Mouse (Mus musculus) intestine, postnatal 0 days (tissue): ENCODE data around the gene A630095N17Rik. TPM values are rescaled to one million over a fixed set of nuclear protein-coding genes. Genes with fewer than 3 reads are reported as not detected.

ENCODE experiments used
- ATAC-seq: fragments of 200-750 bp; cut with Nextera tagmentation; 2 replicates; pipeline ENCODE4 v1.8.0; 2017; ENCODE audit warnings: mild to moderate bottlenecking, moderate TSS enrichment, moderate library complexity
- H3K27ac ChIP-seq: fragments of 300-500 bp; sonication (generic); 2 replicates; pipeline ENCODE4 v1.5.1; 2014; ENCODE audit warnings: mild to moderate bottlenecking, low read depth, low read length, moderate library complexity
- H3K27me3 ChIP-seq: fragments of 300-500 bp; sonication (generic); replicated peaks from 2 replicates; pipeline ENCODE4 v1.6.1; 2014; ENCODE audit warnings: low read length, mixed read lengths; ENCODE audit not compliant: control insufficient read depth, insufficient read depth
- H3K36me3 ChIP-seq: fragments of 300-500 bp; sonication (generic); 2 replicates; pipeline ENCODE4 v1.6.1; 2014; ENCODE audit warnings: mild to moderate bottlenecking, moderate library complexity; ENCODE audit not compliant: control insufficient read depth, insufficient read depth
- H3K4me1 ChIP-seq: fragments of 300-500 bp; sonication (generic); replicated peaks from 2 replicates; pipeline ENCODE4 v1.6.1; 2014; ENCODE audit warnings: antibody characterized with exemption, low read length, mixed read lengths; ENCODE audit not compliant: control insufficient read depth, insufficient read depth
- H3K4me2 ChIP-seq: fragments of 300-500 bp; sonication (generic); replicated peaks from 2 replicates; pipeline ENCODE4 v1.6.1; 2014; ENCODE audit warnings: low read depth, mild to moderate bottlenecking, moderate library complexity
- H3K4me3 ChIP-seq: fragments of 300-500 bp; sonication (generic); 2 replicates; pipeline ENCODE4 v1.5.1; 2014; ENCODE audit warnings: low read depth, low read length
- H3K9ac ChIP-seq: fragments of 300-500 bp; sonication (generic); 2 replicates; pipeline ENCODE4 v1.6.1; 2014; ENCODE audit warnings: mild to moderate bottlenecking, low read depth, low read length
- H3K9me3 ChIP-seq: fragments of 300-500 bp; sonication (generic); 2 replicates; pipeline ENCODE4 v1.6.1; 2016; ENCODE audit warnings: mixed run types; ENCODE audit not compliant: control insufficient read depth
- CTCF ChIP-seq: sonication (generic); IDR thresholded peaks from 2 replicates; pipeline ENCODE4 v1.5.1; 2016; ENCODE audit warnings: low read depth, mild to moderate bottlenecking, control low read depth, antibody characterized with exemption, moderate library complexity
- WGBS: fragments of 180-500 bp; shearing (Covaris S2); extraction: QIAGEN DNeasy Blood & Tissue Kit; methylation state at CpG from one replicate; pipeline ENCODE4 v1.1.7; 2014; 5-methylcytosine and 5-hydroxymethylcytosine counted together
- polyA plus RNA-seq: library from polyadenylated mRNA; unstranded; fragments of >200 nt; fragmentation: Nextera tagmentation; extraction: Ambion mirVana; gene quantifications from 2 replicates; pipeline ENCODE4 v1.2.1, GENCODE M21; 2015

Gene A630095N17Rik
- polyA plus RNA-seq, 1 experiment from 2014 or later, result not detected

DNA sequence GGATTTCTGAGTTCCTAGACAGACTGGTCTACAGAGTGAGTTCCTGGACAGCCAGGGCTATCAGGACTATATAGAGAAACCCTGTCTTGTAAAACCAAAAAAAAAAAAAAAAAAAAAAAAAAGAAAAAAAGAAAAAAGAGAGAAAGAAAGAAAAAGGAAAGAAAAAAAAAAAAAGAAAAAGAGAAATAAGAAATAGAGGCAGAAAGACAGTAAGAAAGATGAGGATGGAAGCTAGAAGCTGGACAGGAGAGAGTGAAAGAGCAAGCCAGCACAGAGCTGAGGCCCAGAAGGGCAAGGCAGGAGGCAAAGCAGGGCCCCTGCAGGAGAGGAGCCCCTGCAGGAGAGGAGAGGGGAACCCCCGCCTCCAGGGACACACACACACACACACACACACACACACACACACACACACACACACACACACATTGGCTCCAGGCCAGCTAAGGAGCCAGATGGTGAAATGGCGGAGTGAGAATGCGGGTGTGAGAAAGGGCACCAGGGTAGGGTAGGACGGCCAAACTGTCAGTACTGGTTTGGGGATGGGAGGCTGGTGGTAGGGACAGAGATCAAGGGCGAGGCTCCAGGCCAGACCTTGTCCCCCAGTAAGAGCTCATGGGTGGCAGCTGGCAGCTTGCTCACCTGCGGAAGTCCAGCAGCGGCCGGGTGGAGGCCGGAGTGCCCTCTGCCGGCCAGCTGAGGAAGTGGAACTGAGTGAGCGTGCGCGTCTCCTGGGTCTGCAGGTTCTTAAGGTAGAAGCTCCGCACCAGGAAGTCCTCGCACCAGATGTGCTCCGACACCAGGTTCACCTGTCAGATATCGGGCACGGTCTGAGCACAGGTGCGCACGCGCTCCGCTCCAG, 19.4 kb upstream of the A630095N17Rik start:
- ATAC-seq, result peak; percentile 84
- Histone ChIP-seq H3K9ac (no peak overlapping the region), H3K27ac (peak overlapping the region; percentile 41; the same call in 1 of the 2 replicates), H3K4me1 (no peaks in the 10 kb centered on the region), H3K27me3 (no peaks in the 10 kb centered on the region), H3K4me3 (peak overlapping the region; percentile 24; the same call in 1 of the 2 replicates), H3K9me3 (no peaks in the 10 kb centered on the region), H3K36me3 (no peaks in the 10 kb centered on the region), H3K4me2 (peak overlapping the region; percentile 62)
- TF ChIP-seq CTCF, result peak; percentile 96
- 3% methylated on average over 21 of the region's 22 CpGs for WGBS

DNA sequence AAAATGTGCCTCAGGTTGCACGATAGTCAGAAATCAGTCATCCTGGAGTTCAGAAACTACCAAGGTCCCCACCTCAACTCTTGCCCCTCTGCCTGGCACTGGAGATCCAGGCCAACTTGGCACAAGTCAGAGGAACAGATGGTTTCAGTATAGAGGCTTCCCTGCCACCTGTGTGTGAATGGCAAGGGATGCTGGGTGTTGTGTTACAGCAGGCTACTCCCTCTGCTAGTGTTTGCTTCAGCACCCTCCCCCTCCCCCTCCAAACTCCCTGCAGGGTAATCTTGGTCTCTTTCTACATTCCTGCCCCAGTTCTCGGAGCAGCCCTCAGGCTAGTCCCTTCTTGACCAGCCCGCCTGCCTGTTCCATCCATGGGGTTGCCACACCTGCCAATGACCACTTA, 18.6 kb upstream of the A630095N17Rik start:
- H3K36me3 ChIP-seq, result 0 out of 2 replicates have a peak, but pooled peaks cover under 1% of the 10 kb centered on the region
- no peak overlapping the region for H3K4me2 ChIP-seq
- no peak for ATAC-seq
- H3K9ac ChIP-seq, result no peak overlapping the region
- no peak for TF ChIP-seq CTCF
- no peaks in the 10 kb centered on the region for H3K27me3 ChIP-seq
- no peaks in the 10 kb centered on the region for H3K9me3 ChIP-seq
- no peak overlapping the region for H3K4me3 ChIP-seq
- 85% methylated on average over 3 of the region's 3 CpGs for WGBS
- no peak overlapping the region for H3K27ac ChIP-seq
- H3K4me1 ChIP-seq, result no peaks in the 10 kb centered on the region

DNA sequence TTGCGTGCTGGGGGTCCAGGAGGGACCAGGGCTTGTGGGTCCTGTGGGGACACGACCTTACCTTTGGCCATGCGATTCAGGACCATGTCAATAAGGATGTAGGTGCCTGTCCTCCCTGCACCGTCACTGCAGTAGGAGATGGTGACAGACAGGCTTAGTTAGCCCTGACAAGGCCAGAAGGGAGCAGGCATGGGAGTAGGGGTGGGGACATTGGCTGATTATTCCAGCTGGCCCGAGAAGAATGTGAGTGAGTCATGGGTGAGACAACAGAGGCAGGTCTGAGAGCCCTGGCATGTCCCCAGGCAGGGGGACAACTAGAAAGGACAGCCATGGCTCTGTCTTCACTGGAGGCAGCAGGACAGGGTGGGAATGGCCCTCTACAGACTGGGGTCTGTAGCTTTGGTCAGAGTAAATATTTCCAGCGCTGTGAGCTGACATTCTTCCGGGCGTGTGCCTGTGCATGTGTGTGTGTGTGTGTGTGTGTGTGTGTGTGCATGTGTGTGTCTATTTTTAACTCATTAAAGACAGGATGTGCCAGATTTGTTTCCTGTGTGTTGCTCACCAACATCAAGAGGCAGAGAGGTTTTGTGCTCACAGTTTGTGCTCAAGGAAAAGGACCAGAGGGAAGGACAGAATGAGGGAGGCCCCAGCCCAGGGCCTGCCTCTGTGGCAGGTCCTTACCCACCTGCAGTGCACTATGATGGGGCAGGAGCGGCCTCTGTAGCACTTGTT, 16.3 kb upstream of the A630095N17Rik start:
- ATAC-seq, result no peak
- Histone ChIP-seq H3K27ac (no peak overlapping the region), H3K4me2 (no peak overlapping the region), H3K4me1 (no peaks in the 10 kb centered on the region), H3K36me3 (peaks cover 17% of the 10 kb centered on the region), H3K27me3 (no peaks in the 10 kb centered on the region), H3K4me3 (no peak overlapping the region), H3K9ac (no peak overlapping the region; the same call in 1 of the 2 replicates), H3K9me3 (no peaks in the 10 kb centered on the region)
- no peak for TF ChIP-seq CTCF
- WGBS, result 37% methylated on average over 9 of the region's 9 CpGs

DNA sequence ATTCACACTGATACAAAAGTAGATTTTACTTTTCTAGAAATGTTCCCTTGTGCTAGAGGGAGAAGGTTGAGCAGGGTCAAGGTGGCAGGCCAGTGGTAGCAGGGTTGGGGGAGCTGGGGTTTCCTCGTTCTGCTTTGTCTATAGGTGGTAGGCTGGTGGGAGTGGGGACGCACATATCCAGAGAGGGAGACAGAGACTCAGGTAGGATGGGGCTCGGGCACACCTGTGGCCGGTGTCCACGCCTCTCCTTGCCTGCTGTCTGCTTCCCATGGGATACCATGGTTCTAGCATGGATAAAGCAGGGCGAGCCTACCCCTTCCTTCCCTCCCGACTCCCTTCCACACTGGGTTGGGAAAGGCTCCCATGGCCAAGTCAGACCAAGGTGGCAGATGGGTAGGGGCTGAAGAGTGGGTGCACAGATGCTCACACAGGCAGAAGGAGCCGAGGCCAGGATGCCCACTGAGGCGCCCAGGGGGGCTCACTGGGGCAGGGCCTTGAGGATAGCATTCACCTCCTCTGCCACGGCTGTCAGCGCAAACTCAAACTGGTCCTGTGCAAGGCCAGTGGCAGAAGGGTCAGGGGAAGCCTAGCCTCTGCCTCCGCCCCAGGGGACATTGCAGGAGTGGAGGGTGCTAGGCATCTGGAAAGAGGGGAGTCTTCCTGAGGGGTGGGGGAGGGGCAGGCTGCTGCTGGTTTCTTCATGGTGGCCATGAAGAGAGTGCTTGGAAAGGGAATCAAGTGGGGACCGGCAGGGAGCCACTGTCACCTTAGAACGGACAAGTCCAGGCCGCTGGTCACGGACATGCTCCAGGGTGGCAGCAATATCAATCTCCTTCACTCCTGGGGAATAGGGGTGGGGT, 15.4 kb upstream of the A630095N17Rik start:
- TF ChIP-seq CTCF, result no peak
- no peaks in the 10 kb centered on the region for H3K4me1 ChIP-seq
- H3K36me3 ChIP-seq, result peaks cover 21% of the 10 kb centered on the region
- no peak overlapping the region for H3K27ac ChIP-seq
- H3K4me3 ChIP-seq, result no peak overlapping the region
- H3K9ac ChIP-seq, result no peak overlapping the region; the same call in 1 of the 2 replicates
- WGBS, result 86% methylated on average over 16 of the region's 16 CpGs
- H3K9me3 ChIP-seq, result no peaks in the 10 kb centered on the region
- no peaks in the 10 kb centered on the region for H3K27me3 ChIP-seq
- ATAC-seq, result no peak
- H3K4me2 ChIP-seq, result no peak overlapping the region

DNA sequence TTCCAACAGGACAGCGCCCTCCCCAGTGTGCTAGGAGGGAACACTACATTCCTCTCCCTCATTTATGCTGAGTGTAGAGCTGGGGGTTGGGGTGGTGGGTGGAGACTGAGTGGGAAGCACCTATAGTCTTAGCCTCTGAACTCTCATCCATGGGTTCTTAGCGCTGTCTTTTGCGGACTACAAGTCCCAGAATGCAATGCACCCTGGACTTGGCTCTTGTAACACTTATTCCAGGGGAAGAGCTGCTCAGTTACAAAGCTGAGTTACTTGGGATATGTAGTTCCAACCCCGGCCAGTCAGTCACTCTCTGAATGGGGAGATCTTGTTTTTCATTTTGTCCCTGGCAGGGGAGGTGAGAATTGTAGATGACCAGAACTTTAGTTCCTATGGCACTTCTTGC, 12.9 kb upstream of the A630095N17Rik start:
- WGBS, result 32% methylated on average over 4 of the region's 4 CpGs
- H3K27me3 ChIP-seq, result no peaks in the 10 kb centered on the region
- no peak overlapping the region for H3K4me3 ChIP-seq
- no peak for TF ChIP-seq CTCF
- no peak overlapping the region for H3K9ac ChIP-seq
- H3K9me3 ChIP-seq, result no peaks in the 10 kb centered on the region
- ATAC-seq, result peak; percentile 67
- H3K4me1 ChIP-seq, result no peaks in the 10 kb centered on the region
- no peak overlapping the region for H3K4me2 ChIP-seq
- peaks cover 32% of the 10 kb centered on the region for H3K36me3 ChIP-seq
- H3K27ac ChIP-seq, result no peak overlapping the region
